Mouse (Mus musculus) natural killer cell, adult 2 months (primary cell): ENCODE results near the gene Gm29776.
A peak's percentile ranks its signal among the peaks of the same experiment; 100 is the strongest.

Experiments
- DNase-seq, 2 experiments: peaks; one replicate each; pipeline ENCODE4 v3.0.0; 2022; ENCODE audit warnings: low spot score in 2 of 2

Gm29776 gene

GRCm38 (mm10) chr14:54650621-54651454, 47.8 kb downstream of the Gm29776 start:
- peak; percentile 81 to 88 for DNase-seq

GRCm38 (mm10) chr14:54647900-54648299, 50.7 kb downstream of the Gm29776 start:
- no peak for DNase-seq

- no peak for DNase-seq
Observed at GRCm38 (mm10) chr14:54646898-54647636, 51.6 kb downstream of the Gm29776 start.

- no peak for DNase-seq
Observed at GRCm38 (mm10) chr14:54646455-54646854, 52.2 kb downstream of the Gm29776 start.

- DNase-seq = no peak
Observed at GRCm38 (mm10) chr14:54644294-54644693, 54.3 kb downstream of the Gm29776 start.

GRCm38 (mm10) chr14:54643011-54643410, 55.6 kb downstream of the Gm29776 start:
- DNase-seq = no peak
